Mouse (Mus musculus): ENCODE results near the gene Gm27179. TPM values are rescaled to one million over a fixed set of nuclear protein-coding genes. Genes with fewer than 3 reads are reported as not detected.
"Not testable (repeated sequence)": the region's sequence is repeated elsewhere in the genome, so short reads cannot be mapped to it uniquely, and the experiment has no call there.

Gm27179 gene
- not detected for total RNA-seq (2022)

- not testable (repeated sequence) for DNase-seq (ENCODE audit: low spot score in 2 of 2)
These were observed at the start of gene Gm27179 for GRCm38 (mm10) chr14:69512449-69512848. Gm27179 (minus strand) TSS chr14:69512549.

- DNase-seq (ENCODE audit: low spot score in 2 of 2): not testable (repeated sequence)
These were observed 45.2 kb upstream of the Gm27179 start for GRCm38 (mm10) chr14:69557550-69557949.

GRCm38 (mm10) chr14:69556820-69557219 is 44.5 kb upstream of the Gm27179 start:
- not testable (repeated sequence) for DNase-seq (ENCODE audit: low spot score in 2 of 2)

GRCm38 (mm10) chr14:69555110-69555831 is 42.9 kb upstream of the Gm27179 start, which contains the start of gene Entpd4b:
Entpd4b (plus strand) TSS chr14:69555424.
- DNase-seq (ENCODE audit: low spot score in 2 of 2): not testable (repeated sequence)

GRCm38 (mm10) chr14:69547310-69547709 is 35.0 kb upstream of the Gm27179 start:
- DNase-seq (ENCODE audit: low spot score in 2 of 2): not testable (repeated sequence)

GRCm38 (mm10) chr14:69545052-69545451 is 32.7 kb upstream of the Gm27179 start:
- not testable (repeated sequence) for DNase-seq (ENCODE audit: low spot score in 2 of 2)

- not testable (repeated sequence) for DNase-seq (ENCODE audit: low spot score in 2 of 2)
These were observed 31.7 kb upstream of the Gm27179 start for GRCm38 (mm10) chr14:69544033-69544432.

- not testable (repeated sequence) for DNase-seq (ENCODE audit: low spot score in 2 of 2)
These were observed 30.3 kb upstream of the Gm27179 start for GRCm38 (mm10) chr14:69542695-69543094.

GRCm38 (mm10) chr14:69540113-69540512 is 27.8 kb upstream of the Gm27179 start:
- not testable (repeated sequence) for DNase-seq (ENCODE audit: low spot score in 2 of 2)

GRCm38 (mm10) chr14:69536539-69536938 is 24.2 kb upstream of the Gm27179 start:
- DNase-seq (ENCODE audit: low spot score in 2 of 2): not testable (repeated sequence)

- not testable (repeated sequence) for DNase-seq (ENCODE audit: low spot score in 2 of 2)
These were observed 13.9 kb upstream of the Gm27179 start for GRCm38 (mm10) chr14:69526202-69526601.

GRCm38 (mm10) chr14:69523001-69523400 is 10.7 kb upstream of the Gm27179 start:
- not testable (repeated sequence) for DNase-seq (ENCODE audit: low spot score in 2 of 2)

GRCm38 (mm10) chr14:69520810-69521209 is 8.5 kb upstream of the Gm27179 start:
- DNase-seq (ENCODE audit: low spot score in 2 of 2): not testable (repeated sequence)

GRCm38 (mm10) chr14:69507000-69507399 is 5.3 kb downstream of the Gm27179 start:
- DNase-seq (ENCODE audit: low spot score in 2 of 2): not testable (repeated sequence)

- not testable (repeated sequence) for DNase-seq (ENCODE audit: low spot score in 2 of 2)
These were observed 9.2 kb downstream of the Gm27179 start, which contains the start of gene Gm16867 for GRCm38 (mm10) chr14:69503174-69503573. Gm16867 (minus strand) TSS chr14:69503362.

- DNase-seq (ENCODE audit: low spot score in 2 of 2): not testable (repeated sequence)
These were observed 9.8 kb downstream of the Gm27179 start for GRCm38 (mm10) chr14:69502440-69503150.

GRCm38 (mm10) chr14:69496259-69496658 is 16.1 kb downstream of the Gm27179 start:
- DNase-seq (ENCODE audit: low spot score in 2 of 2): not testable (repeated sequence)

GRCm38 (mm10) chr14:69494946-69495345 is 17.4 kb downstream of the Gm27179 start:
- not testable (repeated sequence) for DNase-seq (ENCODE audit: low spot score in 2 of 2)

GRCm38 (mm10) chr14:69494522-69494921 is 17.8 kb downstream of the Gm27179 start:
- DNase-seq (ENCODE audit: low spot score in 2 of 2): not testable (repeated sequence)

GRCm38 (mm10) chr14:69488001-69488400 is 24.3 kb downstream of the Gm27179 start:
- not testable (repeated sequence) for DNase-seq (ENCODE audit: low spot score in 2 of 2)

GRCm38 (mm10) chr14:69485466-69486135 is 26.7 kb downstream of the Gm27179 start:
- DNase-seq (ENCODE audit: low spot score in 2 of 2): not testable (repeated sequence)

All from left cerebral cortex, adult 8-10 months (tissue).